Comparison of ENCODE assay signal across 11 mouse cellular contexts in genomic region chr5:110970162-110970780, GRCm38 (mm10).
DNase-seq lines count a peak whose midpoint lies in the region; ATAC-seq and TF ChIP-seq lines count a peak whose summit lies in the region.
"Had no signal": no experiment of that assay in that cellular context is flagged by ENCODE, and none has a peak within 500 bp of the region (broad histone marks: within the 10 kb centered on the region; RNA-seq: fewer than 3 reads in every experiment).

No protein-coding gene starts in this region.

- H3K9ac ChIP-seq in kidney, embryonic 15.5 days = no peak overlapping the region
- H3K9ac ChIP-seq in intestine, embryonic 15.5 days = no peak overlapping the region

- H3K4me3 ChIP-seq in kidney, adult 2 months (ENCODE audit: insufficient read depth, low read depth, low read length) = no peak overlapping the region
- no peak overlapping the region for H3K4me3 ChIP-seq in kidney, embryonic 15.5 days (replicated peaks)
- no peak overlapping the region for H3K4me3 ChIP-seq in intestine, embryonic 15.5 days (replicated peaks)
- H3K4me3 ChIP-seq in hindbrain, embryonic 10.5 days = no peak overlapping the region

- H3K36me3 ChIP-seq in kidney, adult 2 months (ENCODE audit: control insufficient read depth, insufficient read depth, low read length) = no peaks in the 10 kb centered on the region
- H3K36me3 ChIP-seq in kidney, embryonic 15.5 days = no peaks in the 10 kb centered on the region
- H3K36me3 ChIP-seq in intestine, embryonic 15.5 days = no peaks in the 10 kb centered on the region
- H3K36me3 ChIP-seq in hindbrain, embryonic 10.5 days = peaks cover 6% of the 10 kb centered on the region

- WGBS in kidney, adult 2 months = 64% methylated on average over 9 of the region's 9 CpGs
- WGBS in kidney, embryonic 15.5 days = 64% methylated on average over 9 of the region's 9 CpGs
- WGBS in intestine, embryonic 15.5 days = 68% methylated on average over 9 of the region's 9 CpGs
- 84% methylated on average over 9 of the region's 9 CpGs for WGBS in hindbrain, embryonic 10.5 days

- no peak for TF ChIP-seq POLR2A in kidney, adult 2 months (IDR thresholded peaks at IDR 0.05; ENCODE audit: low read depth, low read length)

- H3K9me3 ChIP-seq in kidney, embryonic 15.5 days (replicated peaks) = no peaks in the 10 kb centered on the region
- H3K9me3 ChIP-seq in intestine, embryonic 15.5 days = no peaks in the 10 kb centered on the region
- 0 out of 2 replicates have a peak, but pooled peaks cover 7% of the 10 kb centered on the region for H3K9me3 ChIP-seq in hindbrain, embryonic 10.5 days

- H3K27ac ChIP-seq in kidney, adult 2 months (ENCODE audit: insufficient read depth, low read depth, low read length) = no peak overlapping the region
- H3K27ac ChIP-seq in kidney, embryonic 15.5 days = no peak overlapping the region
- no peak overlapping the region for H3K27ac ChIP-seq in intestine, embryonic 15.5 days
- no peak overlapping the region for H3K27ac ChIP-seq in hindbrain, embryonic 10.5 days
- H3K27ac ChIP-seq: kidney, postnatal 0 days had no signal

- H3K27me3 ChIP-seq in kidney, adult 2 months (replicated peaks; ENCODE audit: control insufficient read depth, insufficient read depth, low read length) = no peaks in the 10 kb centered on the region
- H3K27me3 ChIP-seq in kidney, embryonic 15.5 days = no peaks in the 10 kb centered on the region
- H3K27me3 ChIP-seq in intestine, embryonic 15.5 days (replicated peaks) = no peaks in the 10 kb centered on the region
- no peaks in the 10 kb centered on the region for H3K27me3 ChIP-seq in hindbrain, embryonic 10.5 days (ENCODE audit: insufficient read depth, poor library complexity, severe bottlenecking)
- H3K27me3 ChIP-seq: CH12.LX had no signal

- ATAC-seq in kidney, embryonic 15.5 days (replicated peaks; ENCODE audit: low FRiP score) = no peak
- ATAC-seq in megakaryocyte-erythroid progenitor cell, adult 5-6 weeks (replicated peaks; ENCODE audit: low FRiP score, low TSS enrichment, poor library complexity, severe bottlenecking) = peak; percentile 89
- ATAC-seq in activated CD4-positive, CD25-positive, alpha-beta regulatory T cell, adult 4 months = no peak
- no peak for ATAC-seq in intestine, embryonic 15.5 days

- TF ChIP-seq CTCF in kidney, adult 2 months (conservative IDR thresholded peaks at IDR 0.05; ENCODE audit: insufficient read depth, insufficient read length, low read depth, low read length) = no peak

- no peak overlapping the region for H3K4me2 ChIP-seq in kidney, embryonic 15.5 days
- H3K4me2 ChIP-seq in intestine, embryonic 15.5 days (replicated peaks) = no peak overlapping the region

- peak; percentile 53 for DNase-seq in kidney, adult 2 months
- peak; percentile 20 for DNase-seq in brain, adult 2 months (ENCODE audit: low read depth, low spot score)
- DNase-seq in heart, postnatal 36 days = peak; percentile 61 to 64
- DNase-seq in hindbrain, embryonic 10.5 days (ENCODE audit: low spot score) = no peak
- DNase-seq: thymus, adult 2 months had no signal

- intact Hi-C loops in heart, postnatal 36 days (cut with DNase I) = no loop called here

- no peaks in the 10 kb centered on the region for H3K4me1 ChIP-seq in kidney, adult 2 months (ENCODE audit: control insufficient read depth, insufficient read depth, low read length)
- peaks cover 7% of the 10 kb centered on the region; the same call in 1 of the 2 replicates for H3K4me1 ChIP-seq in kidney, embryonic 15.5 days
- H3K4me1 ChIP-seq in intestine, embryonic 15.5 days (replicated peaks) = no peaks in the 10 kb centered on the region
- 0 out of 2 replicates have a peak, but pooled peaks cover 4% of the 10 kb centered on the region for H3K4me1 ChIP-seq in hindbrain, embryonic 10.5 days (replicated peaks)
